Mouse (Mus musculus) limb, embryonic 10.5 days (tissue): ENCODE results near the gene Acot5. TPM values are rescaled to one million over a fixed set of nuclear protein-coding genes. Genes with fewer than 3 reads are reported as not detected.

Experiments
- DNase-seq: peaks from one replicate; pipeline ENCODE4 v3.0.0-alpha.2; 2017; ENCODE audit warnings: low spot score
- H3K27ac ChIP-seq: fragments of 300-500 bp; sonication (generic); 2 replicates; pipeline ENCODE4 v1.5.1; 2016; ENCODE audit warnings: mild to moderate bottlenecking
- H3K27me3 ChIP-seq: fragments of 300-500 bp; sonication (generic); 2 replicates; pipeline ENCODE4 v1.6.1; 2016; ENCODE audit warnings: low read depth, mild to moderate bottlenecking; ENCODE audit not compliant: poor library complexity, severe bottlenecking
- H3K36me3 ChIP-seq: fragments of 300-500 bp; sonication (generic); 2 replicates; pipeline ENCODE4 v1.6.1; 2016; ENCODE audit warnings: mild to moderate bottlenecking, moderate library complexity
- H3K4me1 ChIP-seq: fragments of 300-500 bp; sonication (generic); 2 replicates; pipeline ENCODE4 v1.6.1; 2016
- H3K4me3 ChIP-seq: fragments of 300-500 bp; sonication (generic); 2 replicates; pipeline ENCODE4 v1.5.1; 2016; ENCODE audit warnings: mild to moderate bottlenecking, moderate library complexity
- H3K9me3 ChIP-seq: fragments of 300-500 bp; sonication (generic); replicated peaks from 2 replicates; pipeline ENCODE4 v1.6.1; 2016; ENCODE audit warnings: mild to moderate bottlenecking
- WGBS: fragments of 180-500 bp; shearing (Covaris S2); methylation state at CpG from one replicate; pipeline ENCODE4 v1.1.7; 2016; 5-methylcytosine and 5-hydroxymethylcytosine counted together
- polyA plus RNA-seq: library from polyadenylated mRNA; unstranded; fragments of >200 nt; fragmentation: Nextera tagmentation; extraction: Ambion mirVana; gene quantifications from 2 replicates; pipeline ENCODE4 v1.2.1, GENCODE M21; 2016

Acot5 gene
- polyA plus RNA-seq, 1 experiment from 2014 or later, result not detected

DNA sequence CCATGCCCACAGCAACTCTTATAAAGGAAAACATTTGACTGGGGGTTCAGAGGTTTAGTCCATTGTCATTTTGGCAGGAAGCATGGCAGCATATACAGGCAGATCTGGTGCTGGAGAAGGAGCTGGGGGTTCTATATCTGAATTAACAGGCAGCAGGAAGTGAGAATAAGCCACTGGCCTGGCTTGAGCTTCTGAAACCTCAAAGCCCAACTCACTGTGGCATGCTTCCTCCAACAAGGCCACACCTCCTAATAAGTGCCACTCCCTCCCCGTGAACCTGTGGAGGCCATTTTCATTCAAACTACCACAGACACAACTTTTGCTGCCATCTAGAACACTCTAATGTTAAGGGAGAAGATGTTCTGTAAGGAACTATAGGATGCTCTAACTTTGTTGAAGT lies 38.6 kb downstream of the Acot5 start:
- DNase-seq, result no peak
- H3K27ac ChIP-seq, result no peak overlapping the region
- no peaks in the 10 kb centered on the region for H3K27me3 ChIP-seq
- no peaks in the 10 kb centered on the region for H3K36me3 ChIP-seq
- no peaks in the 10 kb centered on the region for H3K9me3 ChIP-seq
- WGBS, result 76% methylated on average over 1 of the region's 1 CpGs
- no peak overlapping the region for H3K4me3 ChIP-seq
- no peaks in the 10 kb centered on the region for H3K4me1 ChIP-seq

DNA sequence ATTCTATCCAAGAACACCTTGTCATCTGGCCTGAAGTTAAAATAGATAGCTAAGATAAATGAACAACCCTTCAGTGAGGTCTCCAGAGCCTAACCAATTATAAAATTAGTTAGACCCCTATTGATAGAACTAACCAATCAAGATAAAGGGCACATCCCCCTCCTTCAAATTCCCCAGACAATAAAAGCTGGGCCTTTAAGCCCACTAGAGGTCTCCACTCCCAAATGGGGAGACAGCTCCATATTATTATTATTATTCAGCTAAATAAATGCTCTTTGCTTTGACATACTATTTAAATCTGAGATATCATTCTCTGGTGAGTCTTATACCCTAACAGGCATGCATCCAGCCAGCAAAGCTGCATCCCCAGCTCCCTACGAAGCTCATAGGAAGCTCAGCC lies 40.8 kb downstream of the Acot5 start:
- no peak for DNase-seq
- no peak overlapping the region for H3K27ac ChIP-seq
- 85% methylated on average over 1 of the region's 1 CpGs for WGBS
- no peak overlapping the region for H3K4me3 ChIP-seq
- H3K9me3 ChIP-seq, result no peaks in the 10 kb centered on the region
- H3K4me1 ChIP-seq, result peaks cover 4% of the 10 kb centered on the region
- no peaks in the 10 kb centered on the region for H3K36me3 ChIP-seq
- no peaks in the 10 kb centered on the region for H3K27me3 ChIP-seq

DNA sequence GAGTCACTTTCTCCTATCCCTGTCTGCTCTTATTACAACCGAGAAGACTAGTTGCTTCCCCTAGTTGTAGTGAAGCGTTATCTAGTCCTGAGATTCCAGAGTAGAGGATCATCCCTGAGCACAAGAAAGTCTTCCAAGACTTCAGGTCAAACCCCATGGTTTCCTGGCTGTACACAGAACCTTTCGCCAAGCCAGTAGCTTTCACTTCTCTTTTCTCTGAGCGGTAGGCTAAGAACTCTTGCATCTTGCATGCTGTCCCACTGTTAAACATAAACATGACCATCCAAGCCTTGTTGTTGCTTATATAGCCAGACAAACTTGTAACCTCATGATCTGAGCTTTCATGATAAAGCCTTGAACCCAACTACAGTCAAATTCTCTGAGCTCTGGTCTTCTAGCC lies 41.7 kb downstream of the Acot5 start:
- Histone ChIP-seq H3K27me3 (no peaks in the 10 kb centered on the region), H3K4me3 (no peak overlapping the region), H3K36me3 (no peaks in the 10 kb centered on the region), H3K4me1 (peaks cover 9% of the 10 kb centered on the region), H3K9me3 (no peaks in the 10 kb centered on the region), H3K27ac (no peak overlapping the region)
- DNase-seq, result no peak
- 91% methylated on average over 4 of the region's 4 CpGs for WGBS

DNA sequence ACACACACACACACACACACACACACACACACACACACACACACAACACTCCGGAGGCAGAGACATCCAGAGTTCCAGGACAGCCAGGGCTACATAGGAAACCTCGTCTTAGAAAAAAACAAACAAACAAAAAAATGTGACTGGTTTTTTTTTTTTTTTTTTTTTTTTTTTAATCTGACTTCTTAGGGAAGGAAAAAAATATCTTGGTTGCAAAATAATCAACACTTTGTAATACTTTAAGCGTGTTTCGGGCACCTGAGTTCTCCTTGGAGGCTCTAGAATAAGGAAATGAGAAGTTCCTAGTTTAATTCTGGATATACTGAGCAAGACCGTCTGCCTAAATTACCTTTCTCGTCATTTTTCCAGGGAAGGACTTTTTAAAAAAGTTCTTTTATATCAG lies 44.6 kb downstream of the Acot5 start:
- H3K27me3 ChIP-seq, result no peaks in the 10 kb centered on the region
- peak overlapping the region; percentile 82; the same call in 1 of the 2 replicates for H3K27ac ChIP-seq
- WGBS, result 58% methylated on average over 6 of the region's 6 CpGs
- H3K9me3 ChIP-seq, result no peaks in the 10 kb centered on the region
- H3K4me3 ChIP-seq, result peak overlapping the region; percentile 88
- DNase-seq, result no peak
- H3K36me3 ChIP-seq, result no peaks in the 10 kb centered on the region
- peaks cover 9% of the 10 kb centered on the region for H3K4me1 ChIP-seq

DNA sequence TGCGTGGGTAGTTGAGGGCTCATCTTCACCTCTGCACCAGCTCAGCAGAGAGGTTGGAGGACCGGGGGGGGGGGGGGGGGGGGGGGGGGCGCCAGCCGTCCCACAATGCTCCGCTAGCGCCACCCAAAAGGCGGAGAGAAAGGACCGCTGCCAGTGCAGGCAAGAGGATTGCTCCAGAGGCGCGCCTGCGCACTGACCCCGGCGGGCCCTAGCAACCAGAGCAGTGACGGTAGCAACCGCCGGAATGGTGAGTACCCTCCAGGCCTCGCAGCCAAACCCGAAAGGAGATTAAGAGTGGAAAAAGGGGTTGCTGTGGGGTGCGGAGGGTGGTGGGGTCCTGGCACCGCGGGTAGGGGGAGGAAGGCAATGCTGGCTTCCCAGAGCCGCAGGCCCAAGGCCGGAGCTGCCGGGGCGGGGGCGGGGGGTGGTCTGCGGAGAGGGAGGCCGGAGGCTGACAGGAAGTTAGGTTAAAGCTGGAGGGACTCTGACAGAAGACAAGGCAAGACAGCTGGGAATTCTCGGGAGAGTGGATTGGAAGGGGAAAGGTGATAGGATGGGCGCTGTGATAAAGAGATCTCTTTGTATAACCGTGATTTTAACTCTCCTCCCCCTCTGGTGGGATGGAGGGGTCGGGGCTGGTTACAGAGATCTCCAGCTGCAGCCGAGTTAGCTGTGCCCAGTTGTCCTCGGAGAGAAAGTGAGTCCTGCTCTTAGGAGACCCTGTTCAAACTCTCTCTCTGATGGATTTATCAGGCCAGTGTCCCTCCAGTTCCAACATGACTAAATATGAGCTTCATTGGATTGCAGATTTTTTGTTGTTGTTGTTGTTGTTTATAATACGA lies 45.2 kb downstream of the Acot5 start, which contains the start of gene Dnal1:
Gene Dnal1, plus strand, starts transcription at position 214 of the 842 bp plus-strand sequence.
- Histone ChIP-seq H3K9me3 (no peaks in the 10 kb centered on the region), H3K4me1 (peaks cover 9% of the 10 kb centered on the region), H3K27me3 (no peaks in the 10 kb centered on the region), H3K4me3 (peak within 1 kb of the TSS; percentile 88), H3K36me3 (no peaks in the 10 kb centered on the region), H3K27ac (peak within 1 kb of the TSS; percentile 82)
- WGBS, result 3% methylated on average over 30 of the region's 35 CpGs
- DNase-seq, result peak; percentile 94

DNA sequence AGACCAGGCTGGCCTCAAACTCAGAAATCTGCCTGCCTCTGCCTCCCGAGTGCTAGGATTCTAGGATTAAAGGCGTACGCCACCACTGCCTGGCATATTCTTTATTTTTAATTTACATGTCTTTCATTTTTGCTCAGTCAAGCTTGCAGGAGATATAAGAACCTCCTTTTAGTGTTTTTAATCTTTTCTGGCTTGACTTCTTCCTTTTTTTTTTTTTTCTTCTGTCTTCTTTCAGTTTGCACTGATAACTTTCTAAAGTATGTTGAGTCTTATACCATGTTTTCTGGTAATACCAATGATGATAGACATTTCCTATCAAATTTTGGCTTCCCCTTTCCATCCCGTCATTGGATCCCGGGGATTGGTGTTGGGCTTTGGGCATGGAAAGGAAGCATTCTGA lies 50.5 kb downstream of the Acot5 start:
- Histone ChIP-seq H3K36me3 (no peaks in the 10 kb centered on the region), H3K27me3 (no peaks in the 10 kb centered on the region), H3K4me3 (no peak overlapping the region), H3K9me3 (no peaks in the 10 kb centered on the region), H3K27ac (no peak overlapping the region), H3K4me1 (peaks cover 8% of the 10 kb centered on the region)
- 94% methylated on average over 5 of the region's 5 CpGs for WGBS
- no peak for DNase-seq

Other genes starting within 250 kb of the Acot5 start
- 32.7 and 37.4 TPM in 2 replicates for gene Numb, start 147.4 kb upstream of the Acot5 start, polyA plus RNA-seq
- 18.5 and 21.9 TPM in 2 replicates for gene Riox1, start 118.7 kb upstream of the Acot5 start, polyA plus RNA-seq
- gene Heatr4, start 84.5 kb upstream of the Acot5 start, polyA plus RNA-seq, result not detected in 2 replicates
- 14.0 and 15.1 TPM in 2 replicates for gene Acot2, start 81.5 kb upstream of the Acot5 start, polyA plus RNA-seq
- 20.9 and 27.7 TPM in 2 replicates for gene Acot1, start 59.8 kb upstream of the Acot5 start, polyA plus RNA-seq
- gene Acot4, start 30.9 kb upstream of the Acot5 start, polyA plus RNA-seq, result 0.15 and 0.16 TPM in 2 replicates
- gene Gm49366, start 30.4 kb upstream of the Acot5 start, polyA plus RNA-seq, result not detected in 2 replicates
- 0.26 and 0.28 TPM in 2 replicates for gene Acot3, start 17.2 kb upstream of the Acot5 start, polyA plus RNA-seq
- 0.48 and 0.73 TPM in 2 replicates for gene Acot6, start 31.3 kb downstream of the Acot5 start, polyA plus RNA-seq
- gene Dnal1, start 45.0 kb downstream of the Acot5 start, polyA plus RNA-seq, result 3.7 and 4.9 TPM in 2 replicates
- gene Pnma1, start 79.2 kb downstream of the Acot5 start, polyA plus RNA-seq, result 1.2 TPM in 2 replicates
- 9.2 and 10.7 TPM in 2 replicates for gene Elmsan1, start 149.6 kb downstream of the Acot5 start, polyA plus RNA-seq
- gene Ptgr2, start 215.9 kb downstream of the Acot5 start, polyA plus RNA-seq, result 12.9 and 14.6 TPM in 2 replicates
- gene Zfp410, start 247.5 kb downstream of the Acot5 start, polyA plus RNA-seq, result 106 and 137 TPM in 2 replicates